Mouse (Mus musculus) E14TG2a.4 (cell line): ENCODE measurements at regions not wholly inside any gene's neighbourhood (a gene's known extent, or its start where the extent isn't known, plus 50 kb on each side); places are given as distances from the start of the nearest gene placed in this dataset.

Experiments
- CTCF ChIP-seq: conservative IDR thresholded peaks from 2 replicates; pipeline ENCODE4 v1.5.1; 2014; ENCODE audit warnings: low read length
- POU5F1 ChIP-seq: IDR thresholded peaks from 2 replicates; pipeline ENCODE4 v1.6.1; 2014; ENCODE audit warnings: low read length, borderline replicate concordance

GRCm38 (mm10) chr9:86011661-86012060 lies 169.5 kb downstream of the Tpbg start:
- no peak for TF ChIP-seq CTCF
- TF ChIP-seq POU5F1: peak; percentile 41; the same call in 1 of the 2 replicates
